Mouse (Mus musculus): ENCODE results near the gene Pard3. TPM values are rescaled to one million over a fixed set of nuclear protein-coding genes. Genes with fewer than 3 reads are reported as not detected.

Gene Pard3
- polyA plus RNA-seq, 1 experiment from 2014 or later, result 33.4 TPM

GRCm38 (mm10) chr8:127638232-127639087 is 574.8 kb downstream of the Pard3 start:
- no peaks in the 10 kb centered on the region for H3K27me3 ChIP-seq (replicated peaks; ENCODE audit: low read depth, poor library complexity, severe bottlenecking)
- no peak for DNase-seq (ENCODE audit: low spot score)
- H3K27ac ChIP-seq (replicated peaks), result no peak overlapping the region
- H3K36me3 ChIP-seq (replicated peaks), result no peaks in the 10 kb centered on the region
- no peaks in the 10 kb centered on the region for H3K9me3 ChIP-seq
- 87% methylated on average over 9 of the region's 9 CpGs for WGBS
- H3K4me1 ChIP-seq, result no peaks in the 10 kb centered on the region
- no peak overlapping the region for H3K4me3 ChIP-seq

DNA sequence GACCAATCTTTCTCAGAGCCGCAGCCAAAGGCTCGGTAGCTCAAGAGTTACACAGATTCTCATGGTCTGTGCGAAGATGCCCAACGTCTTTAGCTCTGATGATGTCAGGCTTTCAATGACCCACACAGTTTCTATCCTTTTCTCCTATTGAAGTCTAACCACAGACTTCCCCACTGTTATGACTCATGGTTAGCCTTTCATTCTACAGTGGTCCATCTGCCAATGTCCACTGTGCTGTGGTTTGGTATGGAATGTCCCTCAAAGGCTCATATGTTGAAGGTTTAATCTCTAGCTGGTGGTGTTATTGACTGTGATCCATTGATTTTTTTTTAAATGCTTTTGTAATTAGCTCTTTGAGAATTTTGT is 575.4 kb downstream of the Pard3 start:
- H3K27ac ChIP-seq (replicated peaks), result no peak overlapping the region
- H3K4me1 ChIP-seq, result no peaks in the 10 kb centered on the region
- DNase-seq (ENCODE audit: low spot score), result no peak
- H3K27me3 ChIP-seq (replicated peaks; ENCODE audit: low read depth, poor library complexity, severe bottlenecking), result no peaks in the 10 kb centered on the region
- no peak overlapping the region for H3K4me3 ChIP-seq
- no peaks in the 10 kb centered on the region for H3K36me3 ChIP-seq (replicated peaks)
- H3K9me3 ChIP-seq, result no peaks in the 10 kb centered on the region
- WGBS, result 96% methylated on average over 4 of the region's 4 CpGs

DNA sequence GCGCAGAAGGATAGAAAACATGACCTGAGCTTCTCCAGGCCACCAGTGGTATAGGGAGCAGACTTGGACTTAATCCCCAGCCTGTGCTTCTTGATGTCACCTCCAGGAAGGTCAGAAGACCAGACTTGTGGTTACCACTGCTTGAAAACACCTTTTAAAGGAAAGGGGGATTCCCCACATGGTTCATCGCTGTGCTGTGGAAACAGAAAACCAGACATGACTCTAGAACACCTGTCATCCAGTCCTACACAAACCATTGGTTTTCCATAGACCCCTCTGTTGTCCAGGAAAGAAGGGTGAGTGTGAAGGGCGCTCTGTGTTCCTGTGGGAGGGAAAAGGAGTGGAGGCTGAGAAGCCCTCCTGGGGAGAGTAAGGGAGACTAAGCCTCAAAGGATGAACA is 591.9 kb downstream of the Pard3 start:
- H3K36me3 ChIP-seq (replicated peaks), result no peaks in the 10 kb centered on the region
- H3K9me3 ChIP-seq, result no peaks in the 10 kb centered on the region
- no peak for DNase-seq (ENCODE audit: low spot score)
- peaks cover 11% of the 10 kb centered on the region for H3K4me1 ChIP-seq
- no peak overlapping the region for H3K27ac ChIP-seq (replicated peaks)
- H3K27me3 ChIP-seq (replicated peaks; ENCODE audit: low read depth, poor library complexity, severe bottlenecking), result no peaks in the 10 kb centered on the region; the same call in 1 of the 2 replicates
- WGBS, result 87% methylated on average over 3 of the region's 3 CpGs
- no peak overlapping the region for H3K4me3 ChIP-seq

Other genes with a start within 250 kb of the Pard3 start
- 285 and 304 TPM in 2 replicates for gene Tomm20, start 118.0 kb upstream of the Pard3 start, polyA plus RNA-seq (2016; fragmentation: Nextera tagmentation; extraction: Ambion mirVana)
- gene Rbm34, start 92.8 kb upstream of the Pard3 start, polyA plus RNA-seq (2016; fragmentation: Nextera tagmentation; extraction: Ambion mirVana), result 24.9 and 26.9 TPM in 2 replicates